In genomic region chr6:90324026-90324425, GRCm38 (mm10) we compare ENCODE assay signal across 24 mouse cellular contexts. TPM values are rescaled to one million over a fixed set of nuclear protein-coding genes. Genes with fewer than 3 reads are reported as not detected.
A peak's percentile ranks its signal among the peaks of the same experiment; 100 is the strongest.
DNase-seq lines count a peak whose midpoint lies in the region; ATAC-seq and TF ChIP-seq lines count a peak whose summit lies in the region.
"Had no signal": no experiment of that assay in that cellular context is flagged by ENCODE, and none has a peak within 500 bp of the region (broad histone marks: within the 10 kb centered on the region; RNA-seq: fewer than 3 reads in every experiment).

No protein-coding gene starts in this region.

- peaks cover 8% of the 10 kb centered on the region for H3K4me1 ChIP-seq in erythroblast, embryonic 14.5 days (ENCODE audit: control insufficient read depth)
- no peaks in the 10 kb centered on the region; the same call in 1 of the 2 replicates for H3K4me1 ChIP-seq in hindbrain, postnatal 0 days (ENCODE audit: insufficient read depth, low read length)
- H3K4me1 ChIP-seq in hindbrain, embryonic 11.5 days (replicated peaks; ENCODE audit: control insufficient read depth, insufficient read depth, low read length): no peaks in the 10 kb centered on the region
- peaks cover 32% of the 10 kb centered on the region for H3K4me1 ChIP-seq in liver, embryonic 13.5 days (replicated peaks)

- no peaks in the 10 kb centered on the region for H3K9me3 ChIP-seq in erythroblast, embryonic 14.5 days (ENCODE audit: control insufficient read depth, low read length)
- H3K9me3 ChIP-seq in hindbrain, postnatal 0 days (ENCODE audit: low read length): no peaks in the 10 kb centered on the region
- H3K9me3 ChIP-seq in hindbrain, embryonic 11.5 days (ENCODE audit: control insufficient read depth, low read length): no peaks in the 10 kb centered on the region
- H3K9me3 ChIP-seq in liver, embryonic 13.5 days (replicated peaks): no peaks in the 10 kb centered on the region
- H3K9me3 ChIP-seq: embryonic facial prominence, embryonic 10.5 days; limb, embryonic 15.5 days; neural tube, embryonic 15.5 days had no signal

- H3K27ac ChIP-seq in hindbrain, postnatal 0 days: no peak overlapping the region
- no peak overlapping the region for H3K27ac ChIP-seq in hindbrain, embryonic 11.5 days (ENCODE audit: low read depth, low read length)
- H3K27ac ChIP-seq in liver, embryonic 13.5 days: peak overlapping the region; percentile 77; the same call in 1 of the 2 replicates
- H3K27ac ChIP-seq: embryonic facial prominence, embryonic 10.5 days; limb, embryonic 15.5 days; neural tube, embryonic 15.5 days had no signal

- H3K4me3 ChIP-seq in erythroblast, embryonic 14.5 days (replicated peaks): peak overlapping the region; percentile 51
- H3K4me3 ChIP-seq in hindbrain, postnatal 0 days (ENCODE audit: low read length): no peak overlapping the region
- no peak overlapping the region for H3K4me3 ChIP-seq in hindbrain, embryonic 11.5 days (ENCODE audit: low read depth, low read length)
- H3K4me3 ChIP-seq in liver, embryonic 13.5 days (replicated peaks): peak overlapping the region; percentile 48
- H3K4me3 ChIP-seq: limb, embryonic 15.5 days; myocyte; neural tube, embryonic 15.5 days had no signal

- H3K4me2 ChIP-seq in hindbrain, postnatal 0 days (ENCODE audit: low read depth, low read length): no peak overlapping the region
- H3K4me2 ChIP-seq in hindbrain, embryonic 11.5 days (replicated peaks; ENCODE audit: low read depth, low read length): no peak overlapping the region
- peak overlapping the region; percentile 52 for H3K4me2 ChIP-seq in liver, embryonic 13.5 days
- H3K4me2 ChIP-seq: limb, embryonic 15.5 days had no signal

- DNase-seq in hindbrain, postnatal 0 days (ENCODE audit: low spot score): peak; percentile 56
- DNase-seq in hindbrain, embryonic 11.5 days (ENCODE audit: low spot score): no peak
- DNase-seq in MN1 (ENCODE audit: low spot score): peak; percentile 51
- no peak for DNase-seq in liver, embryonic 13.5 days
- no peak for DNase-seq in layer of hippocampus, postnatal 36 days
- DNase-seq in right cerebral cortex, postnatal 10 days (ENCODE audit: low spot score in 2 of 2): no peak
- DNase-seq: gastrocnemius, postnatal 14 days; kidney, adult 8-10 months; kidney, postnatal 36 days; lung, postnatal 14 days; right cerebral cortex, postnatal 4 days; thymus, postnatal 4 days had no signal

- H3K36me3 ChIP-seq in erythroblast, embryonic 14.5 days (ENCODE audit: control insufficient read depth): no peaks in the 10 kb centered on the region
- no peaks in the 10 kb centered on the region for H3K36me3 ChIP-seq in hindbrain, postnatal 0 days (ENCODE audit: insufficient read depth, low read length)
- no peaks in the 10 kb centered on the region for H3K36me3 ChIP-seq in hindbrain, embryonic 11.5 days (ENCODE audit: control insufficient read depth, insufficient read depth, low read length)
- H3K36me3 ChIP-seq in liver, embryonic 13.5 days: no peaks in the 10 kb centered on the region
- H3K36me3 ChIP-seq: embryonic facial prominence, embryonic 10.5 days; limb, embryonic 15.5 days; neural tube, embryonic 15.5 days had no signal

- no peak overlapping the region for H3K9ac ChIP-seq in hindbrain, postnatal 0 days (replicated peaks; ENCODE audit: low read length)
- H3K9ac ChIP-seq in hindbrain, embryonic 11.5 days (ENCODE audit: low read depth, low read length): no peak overlapping the region
- H3K9ac ChIP-seq in liver, embryonic 13.5 days: no peak overlapping the region
- H3K9ac ChIP-seq: limb, embryonic 15.5 days; neural tube, embryonic 15.5 days had no signal

- no peak for ATAC-seq in erythroblast, adult 5-6 weeks (replicated peaks; ENCODE audit: low FRiP score, poor library complexity, severe bottlenecking)
- peak; percentile 38; the same call in 1 of the 2 replicates for ATAC-seq in hindbrain, postnatal 0 days
- ATAC-seq in hindbrain, embryonic 11.5 days (ENCODE audit: low FRiP score): no peak
- no peak for ATAC-seq in liver, embryonic 13.5 days (ENCODE audit: low read depth)
- ATAC-seq: inflammation-experienced regulatory T-cells, adult 6 months had no signal

- no peaks in the 10 kb centered on the region for H3K27me3 ChIP-seq in erythroblast, embryonic 14.5 days (ENCODE audit: control insufficient read depth)
- H3K27me3 ChIP-seq in hindbrain, postnatal 0 days (ENCODE audit: insufficient read depth, low read length): no peaks in the 10 kb centered on the region
- H3K27me3 ChIP-seq in hindbrain, embryonic 11.5 days (ENCODE audit: control insufficient read depth, insufficient read depth, low read length): no peaks in the 10 kb centered on the region
- 0 out of 2 replicates have a peak, but pooled peaks cover 6% of the 10 kb centered on the region for H3K27me3 ChIP-seq in liver, embryonic 13.5 days

- WGBS in hindbrain, postnatal 0 days: 49% methylated on average over 3 of the region's 3 CpGs
- WGBS in hindbrain, embryonic 11.5 days: 78% methylated on average over 3 of the region's 3 CpGs
- WGBS in liver, embryonic 13.5 days (ENCODE audit: insufficient replicate concordance): 55% methylated on average over 3 of the region's 3 CpGs

- no peak for TF ChIP-seq CTCF in hindbrain, postnatal 0 days (IDR thresholded peaks at IDR 0.05; ENCODE audit: low read depth)

RNA-seq across cellular contexts. Expression of gene Chst13, which starts 1.0 kb away (rescaled TPM):
- polyA plus RNA-seq in erythroblast, embryonic 14.5 days (2012): 0.02 TPM in 1 of 2 replicates, not detected in the other
- 3.6 and 10.6 TPM in 2 replicates for total RNA-seq in erythroblast, adult 5-6 weeks (2015; ENCODE audit: low replicate concordance)
- 1.4 and 4.7 TPM in 2 replicates for total RNA-seq in erythroblast, adult 5-6 weeks (2017; ENCODE audit: low replicate concordance)
- total RNA-seq in hindbrain, postnatal 0 days (2014; rRNA removed): 0.11 and 0.21 TPM in 2 replicates
- 0.20 and 0.35 TPM in 2 replicates for polyA plus RNA-seq in hindbrain, postnatal 0 days (2015; fragmentation: Nextera tagmentation; extraction: Ambion mirVana)
- polyA plus RNA-seq in hindbrain, embryonic 11.5 days (2014; fragmentation: Nextera tagmentation; extraction: Ambion mirVana): 0.27 TPM in 1 of 2 replicates, not detected in the other
- polyA plus RNA-seq in liver, embryonic 13.5 days (2015; fragmentation: Nextera tagmentation; extraction: Ambion mirVana): 16.9 and 17.2 TPM in 2 replicates
- total RNA-seq in layer of hippocampus, postnatal 36 days (2021): not detected
- total RNA-seq: heart, postnatal 10 days; left cerebral cortex, postnatal 14 days; megakaryocyte-erythroid progenitor cell, adult 5-6 weeks had no signal
- polyA plus RNA-seq: inflammation-experienced regulatory T-cells, adult 6 months had no signal

RNA-seq across cellular contexts. Expression of gene Uroc1, which starts 9.1 kb away (rescaled TPM):
- polyA plus RNA-seq in erythroblast, embryonic 14.5 days (2012): 0.02 TPM in 1 of 2 replicates, not detected in the other
- not detected in 2 replicates for total RNA-seq in erythroblast, adult 5-6 weeks (2015; ENCODE audit: low replicate concordance)
- not detected in 2 replicates for total RNA-seq in erythroblast, adult 5-6 weeks (2017; ENCODE audit: low replicate concordance)
- total RNA-seq in hindbrain, postnatal 0 days (2014; rRNA removed): 0.07 TPM in 1 of 2 replicates, not detected in the other
- polyA plus RNA-seq in hindbrain, postnatal 0 days (2015; fragmentation: Nextera tagmentation; extraction: Ambion mirVana): 0.04 TPM in 1 of 2 replicates, not detected in the other
- polyA plus RNA-seq in hindbrain, embryonic 11.5 days (2014; fragmentation: Nextera tagmentation; extraction: Ambion mirVana): not detected in 2 replicates
- polyA plus RNA-seq in liver, embryonic 13.5 days (2015; fragmentation: Nextera tagmentation; extraction: Ambion mirVana): 6.3 and 7.9 TPM in 2 replicates
- total RNA-seq in layer of hippocampus, postnatal 36 days (2021): not detected
- total RNA-seq: gastrocnemius, postnatal 14 days; heart, postnatal 10 days; left cerebral cortex, postnatal 14 days; megakaryocyte-erythroid progenitor cell, adult 5-6 weeks had no signal
- polyA plus RNA-seq: C2C12; inflammation-experienced regulatory T-cells, adult 6 months; myocyte; neural tube, embryonic 15.5 days had no signal

RNA-seq across cellular contexts. Expression of gene BC048671, which starts 23.0 kb away (rescaled TPM):
- not detected in 2 replicates for polyA plus RNA-seq in erythroblast, embryonic 14.5 days (2012)
- total RNA-seq in erythroblast, adult 5-6 weeks (2015; ENCODE audit: low replicate concordance): not detected in 2 replicates
- total RNA-seq in erythroblast, adult 5-6 weeks (2017; ENCODE audit: low replicate concordance): not detected in 2 replicates
- not detected in 2 replicates for total RNA-seq in hindbrain, postnatal 0 days (2014; rRNA removed)
- polyA plus RNA-seq in hindbrain, postnatal 0 days (2015; fragmentation: Nextera tagmentation; extraction: Ambion mirVana): not detected in 2 replicates
- not detected in 2 replicates for polyA plus RNA-seq in hindbrain, embryonic 11.5 days (2014; fragmentation: Nextera tagmentation; extraction: Ambion mirVana)
- not detected in 2 replicates for polyA plus RNA-seq in liver, embryonic 13.5 days (2015; fragmentation: Nextera tagmentation; extraction: Ambion mirVana)
- total RNA-seq in layer of hippocampus, postnatal 36 days (2021): not detected
- total RNA-seq: gastrocnemius, postnatal 14 days; heart, postnatal 10 days; layer of hippocampus, postnatal 10 days; left cerebral cortex, postnatal 14 days; megakaryocyte-erythroid progenitor cell, adult 5-6 weeks had no signal
- polyA plus RNA-seq: C2C12; embryonic facial prominence, embryonic 10.5 days; inflammation-experienced regulatory T-cells, adult 6 months; limb, embryonic 15.5 days; myocyte; neural tube, embryonic 15.5 days had no signal

RNA-seq across cellular contexts. Expression of gene Zxdc, which starts 45.3 kb away (rescaled TPM):
- 0.72 and 0.81 TPM in 2 replicates for polyA plus RNA-seq in erythroblast, embryonic 14.5 days (2012)
- total RNA-seq in erythroblast, adult 5-6 weeks (2015; ENCODE audit: low replicate concordance): 2.7 and 3.1 TPM in 2 replicates
- 3.5 and 4.5 TPM in 2 replicates for total RNA-seq in erythroblast, adult 5-6 weeks (2017; ENCODE audit: low replicate concordance)
- total RNA-seq in hindbrain, postnatal 0 days (2014; rRNA removed): 45.7 and 49.7 TPM in 2 replicates
- polyA plus RNA-seq in hindbrain, postnatal 0 days (2015; fragmentation: Nextera tagmentation; extraction: Ambion mirVana): 7.4 and 7.8 TPM in 2 replicates
- 10.4 and 11.5 TPM in 2 replicates for polyA plus RNA-seq in hindbrain, embryonic 11.5 days (2014; fragmentation: Nextera tagmentation; extraction: Ambion mirVana)
- polyA plus RNA-seq in liver, embryonic 13.5 days (2015; fragmentation: Nextera tagmentation; extraction: Ambion mirVana): 2.6 and 2.7 TPM in 2 replicates
- total RNA-seq in layer of hippocampus, postnatal 36 days (2021): 10 to 100 TPM; 29.6 to 33.5 TPM

Comparison
In these comparisons a context has a peak if more than half of its experiments do, and no peak if none do; other contexts are left out.
1. DNase-seq: peak in hindbrain, postnatal 0 days (single experiment) and MN1 (single experiment); none in hindbrain, embryonic 11.5 days (single experiment), liver, embryonic 13.5 days (single experiment), layer of hippocampus, postnatal 36 days (0 of 2) and right cerebral cortex, postnatal 10 days (0 of 2).
2. H3K4me3 ChIP-seq: peak in erythroblast, embryonic 14.5 days (single experiment) and liver, embryonic 13.5 days (single experiment); none in hindbrain, postnatal 0 days (single experiment) and hindbrain, embryonic 11.5 days (single experiment).
3. RNA of gene Chst13, which starts 1.0 kb away (polyA plus RNA-seq): 16.9 to 17.2 TPM in liver, embryonic 13.5 days; 0.20 to 0.35 TPM in hindbrain, postnatal 0 days, 0.02 TPM in erythroblast, embryonic 14.5 days and 0.27 TPM in hindbrain, embryonic 11.5 days; every median in the first group is over 10 times any median in the second.